Mouse (Mus musculus) ES-Bruce4 (cell line): ENCODE measurements around the gene Dhrs1. TPM values are rescaled to one million over a fixed set of nuclear protein-coding genes. Genes with fewer than 3 reads are reported as not detected.
"Not testable (repeated sequence)": the region's sequence is repeated elsewhere in the genome, so short reads cannot be mapped to it uniquely, and the experiment has no call there.

Experiments
- H3K27ac ChIP-seq: 2 replicates; pipeline ENCODE4 v1.5.1; 2012; ENCODE audit warnings: low read length, inconsistent platforms; ENCODE audit not compliant: insufficient read depth
- H3K27me3 ChIP-seq: 2 replicates; pipeline ENCODE4 v1.6.1; 2012; ENCODE audit warnings: mild to moderate bottlenecking, low read length, inconsistent platforms; ENCODE audit not compliant: control insufficient read depth, poor library complexity, insufficient read depth, severe bottlenecking
- H3K36me3 ChIP-seq: 2 replicates; pipeline ENCODE4 v1.6.1; 2012; ENCODE audit warnings: inconsistent platforms, mild to moderate bottlenecking, low read length, moderate library complexity; ENCODE audit not compliant: control insufficient read depth, poor library complexity, insufficient read depth, severe bottlenecking
- H3K4me1 ChIP-seq: one replicate; pipeline ENCODE4 v1.8.1; 2011; ENCODE audit warnings: low read length; ENCODE audit not compliant: control insufficient read depth, insufficient read depth
- H3K4me3 ChIP-seq: 2 replicates; pipeline ENCODE4 v1.5.1; 2011; ENCODE audit warnings: low read depth, mild to moderate bottlenecking, low read length
- H3K9ac ChIP-seq: 2 replicates; pipeline ENCODE4 v1.6.1; 2012; ENCODE audit warnings: low read depth, mild to moderate bottlenecking, inconsistent platforms; ENCODE audit not compliant: poor library complexity, severe bottlenecking
- H3K9me3 ChIP-seq: replicated peaks from 2 replicates; pipeline ENCODE4 v1.6.1; 2012; ENCODE audit warnings: mild to moderate bottlenecking, low read length, inconsistent platforms; ENCODE audit not compliant: control insufficient read depth, poor library complexity, insufficient read depth, severe bottlenecking
- CTCF ChIP-seq: IDR thresholded peaks from one replicate; pipeline ENCODE4 v1.8.1; 2011; ENCODE audit warnings: low read depth, low read length
- EP300 ChIP-seq: IDR thresholded peaks from 2 replicates; pipeline ENCODE4 v1.6.1; 2011; ENCODE audit warnings: low read depth, low read length; ENCODE audit not compliant: insufficient read depth
- POLR2A ChIP-seq: IDR thresholded peaks from one replicate; pipeline ENCODE4 v1.8.1; 2011; ENCODE audit warnings: low read length; ENCODE audit not compliant: insufficient read depth
- polyA plus RNA-seq: library from polyadenylated mRNA; stranded (reverse); fragments of >200 nt; gene quantifications from 2 replicates; pipeline ENCODE4 v1.2.4, GENCODE M21; 2011; ENCODE audit warnings: low read depth; ENCODE audit not compliant: missing spikeins, insufficient read depth, insufficient read length

Dhrs1 gene
- polyA plus RNA-seq, 1 experiment = 38.9 TPM

GRCm38 (mm10) chr14:55760156-55760555 lies 14.7 kb upstream of the Dhrs1 start:
- not testable (repeated sequence) for H3K4me3 ChIP-seq, H3K4me1 ChIP-seq, H3K9ac ChIP-seq, H3K9me3 ChIP-seq, H3K36me3 ChIP-seq, H3K27ac ChIP-seq, H3K27me3 ChIP-seq
- peak; percentile 69 for TF ChIP-seq CTCF

- TF ChIP-seq POLR2A (no peak), CTCF (peak; percentile 31)
- no peaks in the 10 kb centered on the region for H3K27me3 ChIP-seq
- no peak within 1 kb of the TSS for H3K4me3 ChIP-seq
Observed at GRCm38 (mm10) chr14:55758363-55758784, 12.9 kb upstream of the Dhrs1 start, which contains the start of gene Cideb. Gene Cideb (minus strand): TSS chr14:55758458.

GRCm38 (mm10) chr14:55757566-55757965 lies 12.1 kb upstream of the Dhrs1 start:
- H3K27me3 ChIP-seq = no peaks in the 10 kb centered on the region
- no peak overlapping the region for H3K4me3 ChIP-seq
- peaks cover 15% of the 10 kb centered on the region for H3K36me3 ChIP-seq
- no peak overlapping the region for H3K27ac ChIP-seq
- no peaks in the 10 kb centered on the region for H3K4me1 ChIP-seq
- no peak overlapping the region for H3K9ac ChIP-seq
- TF ChIP-seq POLR2A (no peak), EP300 (no peak), CTCF (no peak)
- H3K9me3 ChIP-seq = no peaks in the 10 kb centered on the region

More at GRCm38 (mm10) chr14:55758363-55758784, 12.9 kb upstream of the Dhrs1 start, which contains the start of gene Cideb:
- Histone ChIP-seq H3K27ac (no peak within 1 kb of the TSS), H3K9me3 (no peaks in the 10 kb centered on the region), H3K4me1 (no peaks in the 10 kb centered on the region), H3K9ac (no peak within 1 kb of the TSS), H3K36me3 (peaks cover 7% of the 10 kb centered on the region)

GRCm38 (mm10) chr14:55747051-55747847 lies 1.8 kb upstream of the Dhrs1 start:
- TF ChIP-seq CTCF (no peak), EP300 (no peak), POLR2A (no peak)
- H3K4me3 ChIP-seq = no peak overlapping the region; the same call in 1 of the 2 replicates
- H3K27me3 ChIP-seq = no peaks in the 10 kb centered on the region
- no peaks in the 10 kb centered on the region for H3K9me3 ChIP-seq
- H3K4me1 ChIP-seq = no peaks in the 10 kb centered on the region
- H3K9ac ChIP-seq = peak overlapping the region; percentile 58; the same call in 1 of the 2 replicates
- H3K36me3 ChIP-seq = peaks cover 38% of the 10 kb centered on the region
- H3K27ac ChIP-seq = no peak overlapping the region

- H3K4me3 ChIP-seq = peak overlapping the region; percentile 91
- TF ChIP-seq POLR2A = no peak
- no peak for TF ChIP-seq EP300
- TF ChIP-seq CTCF = no peak
- peaks cover 24% of the 10 kb centered on the region for H3K36me3 ChIP-seq
- H3K27ac ChIP-seq = no peak overlapping the region
- no peaks in the 10 kb centered on the region for H3K27me3 ChIP-seq
- peak overlapping the region; percentile 58 for H3K9ac ChIP-seq
- H3K9me3 ChIP-seq = no peaks in the 10 kb centered on the region
- H3K4me1 ChIP-seq = no peaks in the 10 kb centered on the region
Observed at GRCm38 (mm10) chr14:55745861-55746237, 359 bp upstream of the Dhrs1 start.

- H3K9me3 ChIP-seq = no peaks in the 10 kb centered on the region
- H3K4me1 ChIP-seq = no peaks in the 10 kb centered on the region
- H3K27ac ChIP-seq = no peak overlapping the region
- TF ChIP-seq CTCF (peak; percentile 97), EP300 (no peak)
- no peaks in the 10 kb centered on the region for H3K27me3 ChIP-seq
- no peak overlapping the region for H3K4me3 ChIP-seq
- no peak overlapping the region for H3K9ac ChIP-seq
- H3K36me3 ChIP-seq = peaks cover 9% of the 10 kb centered on the region; the same call in 1 of the 2 replicates
Observed at GRCm38 (mm10) chr14:55743711-55744110, 1.8 kb downstream of the Dhrs1 start.
